Mouse (Mus musculus): ENCODE data around the gene Mroh3. TPM values are rescaled to one million over a fixed set of nuclear protein-coding genes. Genes with fewer than 3 reads are reported as not detected.

Gene Mroh3
- total and polyA plus RNA-seq, 3 experiments: not detected

DNA sequence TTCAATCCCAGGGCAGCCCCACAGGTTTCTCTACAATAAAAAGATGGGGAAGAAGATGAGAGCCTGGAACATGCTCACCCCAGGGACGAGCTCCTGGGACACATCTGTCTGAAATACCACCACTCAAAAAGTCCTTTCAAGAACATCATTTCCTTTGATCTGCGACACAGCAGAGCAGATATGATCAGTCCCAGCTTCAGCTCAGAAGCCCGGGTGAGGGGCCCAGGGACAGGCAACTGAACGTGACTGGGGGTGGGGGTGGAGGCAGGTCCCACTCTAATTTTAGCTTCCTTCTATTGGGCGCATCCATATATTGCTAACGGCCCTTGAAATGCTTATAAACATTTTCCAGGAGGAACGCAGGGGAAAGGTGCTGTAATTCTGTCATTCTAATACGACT, 43.0 kb upstream of the Mroh3 start (continued):
- no peak for TF ChIP-seq MEF2A (IDR thresholded peaks at IDR 0.05; ENCODE audit: extremely low read depth, insufficient replicate concordance, low read depth, low read length, poor library complexity, severe bottlenecking)

- Histone ChIP-seq H3K36me3 (ENCODE audit: control insufficient read depth in 1 of 2, insufficient read depth in 2 of 2, low read length in 2 of 2) (peaks cover 0 to 15% of the 10 kb centered on the region in 2 experiments; a peak in 2 of 4 replicates), H3K9me3 (replicated peaks; ENCODE audit: insufficient read depth, low read length) (no peaks in the 10 kb centered on the region), H3K4me1 (ENCODE audit: control insufficient read depth in 1 of 2, insufficient read depth in 2 of 2, low read length in 2 of 2) (peaks cover 9 to 18% of the 10 kb centered on the region in 2 experiments), H3K27ac (ENCODE audit: control insufficient read depth, low read depth, low read length) (no peak overlapping the region), H3K27me3 (ENCODE audit: control insufficient read depth in 1 of 2, insufficient read depth in 2 of 2, low read length in 2 of 2) (no peaks in the 10 kb centered on the region), H3K9ac (ENCODE audit: control insufficient read depth, low read depth, low read length, poor library complexity, severe bottlenecking) (peak overlapping the region; percentile 11; the same call in 1 of the 2 replicates), H3K79me2 (ENCODE audit: control insufficient read depth, insufficient read depth, low read length, poor library complexity) (no peaks in the 10 kb centered on the region), H3K4me3 (ENCODE audit: control insufficient read depth in 1 of 2, insufficient read depth in 1 of 2, low read depth in 2 of 2, low read length in 2 of 2) (no peak overlapping the region)
- peak; percentile 38 for DNase-seq (ENCODE audit: low read depth, low spot score)
- no peak for TF ChIP-seq GATA1 (IDR thresholded peaks at IDR 0.05; ENCODE audit: low read depth, low read length)
- TF ChIP-seq MYC (IDR thresholded peaks at IDR 0.05; ENCODE audit: low read depth, low read length): no peak
- TF ChIP-seq USF1 (IDR thresholded peaks at IDR 0.05; ENCODE audit: low read depth, low read length): no peak
- no peak for TF ChIP-seq MYB (IDR thresholded peaks at IDR 0.05; ENCODE audit: low read depth, low read length)
- no peak for TF ChIP-seq MEF2A (IDR thresholded peaks at IDR 0.05; ENCODE audit: extremely low read depth, insufficient replicate concordance, low read depth, low read length, poor library complexity, severe bottlenecking)
- TF ChIP-seq ZMIZ1 (IDR thresholded peaks at IDR 0.05; ENCODE audit: low read depth, low read length): no peak
- TF ChIP-seq CTCF (IDR thresholded peaks at IDR 0.05 in 2 of 3, conservative IDR thresholded peaks at IDR 0.05 in 1 of 3; ENCODE audit: control insufficient read depth in 1 of 3, insufficient read depth in 1 of 3, low read depth in 2 of 3, low read length in 3 of 3, poor library complexity in 1 of 3, severe bottlenecking in 1 of 3): no peak
- no peak for TF ChIP-seq TAL1 (IDR thresholded peaks at IDR 0.05; ENCODE audit: low read length)
- no peak for TF ChIP-seq ETS1 (IDR thresholded peaks at IDR 0.05; ENCODE audit: low read depth, low read length)
- no peak for TF ChIP-seq MXI1 (IDR thresholded peaks at IDR 0.05; ENCODE audit: low read depth, low read length)
- TF ChIP-seq BHLHE40 (IDR thresholded peaks at IDR 0.05; ENCODE audit: borderline replicate concordance, low read depth, low read length): no peak
- TF ChIP-seq ELF1 (IDR thresholded peaks at IDR 0.05; ENCODE audit: low read depth, low read length): no peak
- TF ChIP-seq USF2 (IDR thresholded peaks at IDR 0.05; ENCODE audit: borderline replicate concordance in 1 of 2, insufficient read depth in 1 of 2, low read depth in 1 of 2, low read length in 2 of 2): no peak
- TF ChIP-seq RAD21 (IDR thresholded peaks at IDR 0.05; ENCODE audit: low read depth, low read length): no peak
- TF ChIP-seq NRF1 (IDR thresholded peaks at IDR 0.05; ENCODE audit: insufficient read depth, low read depth, low read length, poor library complexity, severe bottlenecking): no peak
- no peak for TF ChIP-seq RCOR1 (IDR thresholded peaks at IDR 0.05; ENCODE audit: low read depth, low read length)
- no peak for TF ChIP-seq CHD2 (IDR thresholded peaks at IDR 0.05; ENCODE audit: low read length)
- no peak for TF ChIP-seq TCF12 (IDR thresholded peaks at IDR 0.05; ENCODE audit: low read depth, low read length)
These were observed 42.5 kb upstream of the Mroh3 start for GRCm38 (mm10) chr1:136255174-136255573.
